Mouse (Mus musculus) kidney, adult 2 months (tissue): ENCODE measurements at regions not wholly inside any gene's neighbourhood (a gene's known extent, or its start where the extent isn't known, plus 50 kb on each side); places are given as distances from the start of the nearest gene placed in this dataset.

ENCODE experiments used
- CTCF ChIP-seq: fragments of 200-500 bp; conservative IDR thresholded peaks from 2 replicates; pipeline ENCODE4 v1.5.1; 2011; ENCODE audit warnings: low read depth, mild to moderate bottlenecking, control low read depth, low read length, moderate library complexity, mixed read lengths; ENCODE audit not compliant: insufficient read depth, insufficient read length
- POLR2A ChIP-seq: fragments of 200-500 bp; IDR thresholded peaks from one replicate; pipeline ENCODE4 v1.6.1; 2011; ENCODE audit warnings: low read depth, low read length, control low read depth

- TF ChIP-seq POLR2A (no peak), CTCF (no peak)
Measured at GRCm38 (mm10) chr11:79827034-79827433, 135.2 kb downstream of the Utp6 start.
